10 mouse cellular contexts compared by ENCODE assay signal in the genomic region with DNA sequence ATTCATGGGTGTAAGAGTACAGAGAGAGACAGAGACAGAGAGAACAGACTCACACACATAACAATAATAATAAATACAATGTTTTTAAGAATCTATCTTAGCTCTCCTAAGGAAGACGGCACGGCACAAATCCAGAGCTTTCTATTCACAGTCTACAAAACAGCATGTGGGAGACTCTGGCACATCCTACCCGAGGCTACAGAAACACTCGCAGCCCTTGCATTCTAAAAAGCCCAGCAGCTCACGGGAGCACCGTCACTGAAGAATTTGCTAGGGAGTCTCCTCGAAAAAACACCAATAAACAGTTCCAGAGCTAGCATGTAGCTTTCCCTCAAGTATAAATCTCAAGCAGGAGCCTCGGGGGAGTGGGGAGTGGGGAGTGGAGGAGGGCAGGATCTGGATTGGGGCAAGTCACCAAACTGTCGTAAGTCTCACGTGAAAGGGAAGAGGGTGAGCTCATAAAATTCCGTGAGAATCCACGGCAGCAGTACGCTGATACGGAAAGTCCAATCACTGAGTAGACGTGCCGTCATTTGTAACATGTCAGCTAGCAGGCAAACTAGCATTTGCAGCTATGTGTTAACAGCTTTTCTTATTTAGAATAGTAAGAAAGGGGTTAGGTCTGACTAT.
A peak's percentile ranks its signal among the peaks of the same experiment; 100 is the strongest.
DNase-seq lines count a peak whose midpoint lies in the region; ATAC-seq and TF ChIP-seq lines count a peak whose summit lies in the region.
"Had no signal": no experiment of that assay in that cellular context is flagged by ENCODE, and none has a peak within 500 bp of the region (broad histone marks: within the 10 kb centered on the region; RNA-seq: fewer than 3 reads in every experiment).

No protein-coding gene starts in this region.

- H3K9me3 ChIP-seq in stomach, embryonic 14.5 days (ENCODE audit: control insufficient read depth, low read depth, low read length) = no peaks in the 10 kb centered on the region

- H3K4me3 ChIP-seq in gastrocnemius, adult 2 months = peak overlapping the region; percentile 35
- H3K4me3 ChIP-seq in stomach, embryonic 14.5 days (ENCODE audit: low read depth, low read length) = no peak overlapping the region

- no peak overlapping the region for H3K9ac ChIP-seq in stomach, embryonic 14.5 days (replicated peaks; ENCODE audit: low read depth, low read length)

- no peak for ATAC-seq in stomach, embryonic 14.5 days (ENCODE audit: insufficient number of reproducible peaks, insufficient read depth, low FRiP score, low read depth)

- H3K4me1 ChIP-seq in stomach, embryonic 14.5 days (ENCODE audit: control insufficient read depth, insufficient read depth, low read length) = no peaks in the 10 kb centered on the region

- no peak for TF ChIP-seq CTCF in gastrocnemius, adult 2 months (IDR thresholded peaks at IDR 0.05)

- 46% methylated on average over 16 of the region's 16 CpGs for WGBS in stomach, embryonic 14.5 days

- intact Hi-C loops in gastrocnemius, adult 2 months (cut with DNase I) = no loop called here
- intact Hi-C loops in gastrocnemius, postnatal 14 days (cut with DNase I; ENCODE audit: low total_unique reads) = no loop called here
- intact Hi-C loops in left cerebral cortex, postnatal 25 days (cut with DNase I) = loop anchor here (5.0 kb wide), 1 partner anchor 78 kb away; the partner anchor contains the start of gene Dner

- no peak overlapping the region for H3K27ac ChIP-seq in gastrocnemius, adult 2 months
- no peak overlapping the region for H3K27ac ChIP-seq in stomach, embryonic 14.5 days (ENCODE audit: low read length)

- H3K36me3 ChIP-seq in stomach, embryonic 14.5 days (ENCODE audit: control insufficient read depth, insufficient read depth, low read length) = no peaks in the 10 kb centered on the region

- DNase-seq in gastrocnemius, adult 2 months = no peak
- DNase-seq in gastrocnemius, postnatal 14 days = no peak
- peak; percentile 49 to 59 for DNase-seq in left cerebral cortex, adult 18-20 months (ENCODE audit: low spot score in 2 of 2)
- no peak for DNase-seq in left cerebral cortex, adult 11 months (ENCODE audit: low spot score)
- DNase-seq in left cerebral cortex, postnatal 25 days (ENCODE audit: low spot score in 2 of 2) = peak; percentile 41 to 84
- DNase-seq in adrenal gland, adult 2 months = no peak
- DNase-seq in embryo, embryonic 10 days (ENCODE audit: low spot score) = no peak
- DNase-seq: gastrocnemius, postnatal 10 days had no signal

- H3K27me3 ChIP-seq in stomach, embryonic 14.5 days (ENCODE audit: control insufficient read depth, insufficient read depth, low read length) = no peaks in the 10 kb centered on the region
- H3K27me3 ChIP-seq: CH12.LX had no signal

- 0 out of 2 replicates have a peak overlapping the region, but pooled peaks have one; percentile 5 for H3K4me2 ChIP-seq in stomach, embryonic 14.5 days (replicated peaks; ENCODE audit: low read depth, low read length)

Comparison
In these comparisons a context has a peak if more than half of its experiments do, and no peak if none do; other contexts are left out.
1. DNase-seq: peak in left cerebral cortex, adult 18-20 months (2 of 2) and left cerebral cortex, postnatal 25 days (2 of 2); none in gastrocnemius, adult 2 months (single experiment), gastrocnemius, postnatal 14 days (single experiment), left cerebral cortex, adult 11 months (single experiment), adrenal gland, adult 2 months (single experiment) and embryo, embryonic 10 days (single experiment).